Mouse (Mus musculus) erythroid progenitor cell, adult 5-6 weeks (primary cell): ENCODE measurements around the gene Gm8127. TPM values are rescaled to one million over a fixed set of nuclear protein-coding genes. Genes with fewer than 3 reads are reported as not detected.

ENCODE experiments used
- total RNA-seq, 2 experiments: library from RNA; stranded (forward) in 1 of 2; stranded (reverse) in 1 of 2; fragments of 150-400 nt in 1 of 2; fragments of 186-747, 209-891 nt in 1 of 2; gene quantifications; 2 replicates each; pipeline versions ENCODE4 v1.2.3 to v1.2.4; 2015 to 2017; ENCODE audit warnings: low replicate concordance in 2 of 2

The Gm8127 gene
- total RNA-seq, 2 experiments from 2014 or later: not detected

Other genes with a start within 250 kb of the Gm8127 start
- gene Gm8094, start 217.2 kb downstream of the Gm8127 start, total RNA-seq (2015; ENCODE audit: low replicate concordance): not detected in 2 replicates
- not detected in 2 replicates for gene Gm8094, start 217.2 kb downstream of the Gm8127 start, total RNA-seq (2017; ENCODE audit: low replicate concordance)
- not detected in 2 replicates for gene Gm8104, start 193.2 kb downstream of the Gm8127 start, total RNA-seq (2015; ENCODE audit: low replicate concordance)
- gene Gm8104, start 193.2 kb downstream of the Gm8127 start, total RNA-seq (2017; ENCODE audit: low replicate concordance): not detected in 2 replicates
- gene Gm7233, start 114.0 kb downstream of the Gm8127 start, total RNA-seq (2015; ENCODE audit: low replicate concordance): not detected in 2 replicates
- gene Gm7233, start 114.0 kb downstream of the Gm8127 start, total RNA-seq (2017; ENCODE audit: low replicate concordance): not detected in 2 replicates
- gene Gm8122, start 58.5 kb downstream of the Gm8127 start, total RNA-seq (2015; ENCODE audit: low replicate concordance): not detected in 2 replicates
- gene Gm8122, start 58.5 kb downstream of the Gm8127 start, total RNA-seq (2017; ENCODE audit: low replicate concordance): not detected in 2 replicates
- not detected in 2 replicates for gene Gm8126, start 35.2 kb downstream of the Gm8127 start, total RNA-seq (2015; ENCODE audit: low replicate concordance)
- gene Gm8126, start 35.2 kb downstream of the Gm8127 start, total RNA-seq (2017; ENCODE audit: low replicate concordance): not detected in 2 replicates
- not detected in 2 replicates for gene Gm9732, start 18.8 kb downstream of the Gm8127 start, total RNA-seq (2015; ENCODE audit: low replicate concordance)
- not detected in 2 replicates for gene Gm9732, start 18.8 kb downstream of the Gm8127 start, total RNA-seq (2017; ENCODE audit: low replicate concordance)
- gene 1700001F09Rik, start 54.0 kb upstream of the Gm8127 start, total RNA-seq (2015; ENCODE audit: low replicate concordance): not detected in 2 replicates
- gene 1700001F09Rik, start 54.0 kb upstream of the Gm8127 start, total RNA-seq (2017; ENCODE audit: low replicate concordance): not detected in 2 replicates
- gene Gm8138, start 122.5 kb upstream of the Gm8127 start, total RNA-seq (2015; ENCODE audit: low replicate concordance): not detected in 2 replicates
- not detected in 2 replicates for gene Gm8138, start 122.5 kb upstream of the Gm8127 start, total RNA-seq (2017; ENCODE audit: low replicate concordance)
- not detected in 2 replicates for gene Gm5799, start 249.7 kb upstream of the Gm8127 start, total RNA-seq (2015; ENCODE audit: low replicate concordance)
- gene Gm5799, start 249.7 kb upstream of the Gm8127 start, total RNA-seq (2017; ENCODE audit: low replicate concordance): not detected in 2 replicates